Mouse (Mus musculus) megakaryocyte-erythroid progenitor cell, adult 5 weeks (primary cell): Measurements from ENCODE around the gene Lactbl1. TPM values are rescaled to one million over a fixed set of nuclear protein-coding genes. Genes with fewer than 3 reads are reported as not detected.

Source experiments
- polyA plus RNA-seq: library from polyadenylated mRNA; stranded (reverse); fragments of >175 nt; gene quantifications from 2 replicates; pipeline ENCODE4 v1.2.3, GENCODE M21; 2012

Gene Lactbl1
- 0.20 and 0.31 TPM in 2 replicates for polyA plus RNA-seq

GRCm38 (mm10) chr4:136622388-136622787 lies at the start of gene Lactbl1:
Lactbl1 (plus strand) TSS chr4:136622621.

GRCm38 (mm10) chr4:136602568-136602967 lies 19.9 kb upstream of the Lactbl1 start, which contains the start of gene Kdm1a:
Kdm1a (minus strand) TSS chr4:136602723.

DNA sequence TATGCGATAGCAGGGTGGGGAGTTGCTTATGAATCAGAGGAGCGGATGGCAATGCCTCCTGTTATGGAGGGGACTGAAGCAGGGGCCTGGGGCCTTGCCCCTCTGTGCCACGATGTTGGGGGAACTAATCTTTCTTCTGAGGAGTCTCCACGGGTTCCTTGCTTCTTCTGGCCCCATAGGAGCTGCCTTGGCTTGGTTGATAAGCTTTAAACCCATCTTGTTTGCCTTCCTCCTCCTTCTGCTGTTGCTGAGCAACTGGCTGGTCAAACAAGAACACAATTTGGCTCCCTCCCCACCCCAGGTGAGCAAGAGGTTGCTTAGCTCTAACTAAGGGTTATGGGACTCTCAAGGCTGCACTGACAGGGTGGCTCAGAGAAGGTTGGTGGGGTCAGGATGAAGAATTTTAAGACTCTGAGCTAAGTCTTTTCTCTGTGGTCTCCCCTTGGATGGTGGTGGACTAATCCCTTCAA lies 12.0 kb upstream of the Lactbl1 start, which contains the start of gene Tex46:
Gene Tex46 (plus strand): TSS at position 51 of the 470 bp plus-strand sequence.

Other genes with a start within 250 kb of the Lactbl1 start
- gene Htr1d, start 199.1 kb upstream of the Lactbl1 start, polyA plus RNA-seq: not detected in 2 replicates
- 0.08 TPM in 1 of 2 replicates, not detected in the other for gene 6030445D17Rik, start 160.4 kb upstream of the Lactbl1 start, polyA plus RNA-seq
- gene Luzp1, start 152.9 kb upstream of the Lactbl1 start, polyA plus RNA-seq: 1.6 and 2.2 TPM in 2 replicates
- 18.9 and 22.0 TPM in 2 replicates for gene Kdm1a, start 19.9 kb upstream of the Lactbl1 start, polyA plus RNA-seq
- gene Tex46, start 12.2 kb upstream of the Lactbl1 start, polyA plus RNA-seq: not detected in 2 replicates
- gene Ephb2, start 213.4 kb downstream of the Lactbl1 start, polyA plus RNA-seq: 1.3 and 2.9 TPM in 2 replicates